Mouse (Mus musculus): ENCODE measurements at regions not wholly inside any gene's neighbourhood (a gene's known extent, or its start where the extent isn't known, plus 50 kb on each side); places are given as distances from the start of the nearest gene placed in this dataset.

DNA sequence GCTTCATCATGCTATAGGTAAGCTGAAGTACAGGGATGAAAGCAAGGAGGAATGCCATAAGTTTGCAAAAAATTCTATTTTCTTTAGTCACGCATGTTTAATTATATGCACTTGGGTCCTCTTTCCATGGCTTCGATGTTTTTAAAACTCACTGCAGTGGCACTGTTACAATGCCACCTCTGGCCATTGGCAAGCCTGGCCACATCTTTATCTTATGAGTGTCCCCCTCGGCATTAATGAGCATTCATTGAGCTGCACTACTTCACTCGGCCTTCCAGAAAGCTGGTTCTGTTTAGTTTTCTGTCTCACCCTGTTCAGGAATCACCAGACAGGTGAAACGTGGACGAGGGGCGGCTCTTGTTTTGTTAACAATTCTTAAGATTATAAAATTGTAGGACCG, 79.7 kb upstream of the Dnajc24 start:
- no peak for DNase-seq

- peak; percentile 64 for DNase-seq
Measured at GRCm38 (mm10) chr2:106081951-106082350, 78.6 kb upstream of the Dnajc24 start.

GRCm38 (mm10) chr2:106080626-106081025, 77.3 kb upstream of the Dnajc24 start:
- DNase-seq: no peak

DNA sequence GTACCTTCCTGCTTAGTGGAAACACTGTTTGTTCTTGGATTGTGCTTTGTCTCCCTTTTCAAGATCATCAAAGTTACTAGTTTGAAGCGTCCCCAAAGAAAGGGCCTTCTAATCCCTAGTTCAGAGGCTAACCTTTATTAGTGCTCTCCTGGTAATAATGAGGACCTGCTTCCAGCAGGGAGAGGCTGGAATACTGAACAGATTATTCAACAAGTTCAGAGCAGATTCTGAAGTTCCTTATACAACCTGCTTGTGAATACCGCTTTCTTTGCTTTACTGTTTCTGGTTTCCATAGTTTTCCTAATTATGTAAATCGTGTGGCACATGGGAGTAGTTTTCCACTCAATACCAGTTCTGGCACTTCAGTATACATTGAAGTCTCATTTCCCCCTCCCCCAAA, 75.2 kb upstream of the Dnajc24 start:
- DNase-seq: no peak

- no peak for DNase-seq
Measured at GRCm38 (mm10) chr2:106074441-106074840, 71.1 kb upstream of the Dnajc24 start.

GRCm38 (mm10) chr2:106064316-106064715, 61.0 kb upstream of the Dnajc24 start:
- no peak for DNase-seq

Data from kidney, adult 18-20 months (tissue).